Mouse (Mus musculus): ENCODE data around the gene Osbpl10. TPM values are rescaled to one million over a fixed set of nuclear protein-coding genes. Genes with fewer than 3 reads are reported as not detected.

The Osbpl10 gene
- polyA plus RNA-seq, 1 experiment from 2014 or later = 1.6 TPM

DNA sequence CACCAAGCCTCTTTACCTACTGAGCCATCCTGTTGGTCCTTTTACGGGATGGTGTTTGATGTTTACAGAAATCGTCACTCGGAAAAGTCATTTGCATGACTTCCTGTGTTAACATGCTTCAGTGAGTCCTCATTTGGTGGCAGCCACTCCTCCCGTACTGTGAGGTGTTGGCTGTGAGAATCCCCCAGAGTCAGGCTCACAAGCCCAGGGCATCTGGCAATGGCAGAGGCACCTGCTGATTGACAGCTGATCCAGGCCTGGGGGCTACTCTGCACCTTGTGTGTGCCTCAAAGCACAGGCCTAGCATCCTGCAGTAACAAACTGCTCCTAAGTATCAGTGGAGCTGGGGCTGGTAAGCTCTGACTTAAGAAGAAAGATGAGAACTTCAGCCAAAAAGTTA is 156.4 kb downstream of the Osbpl10 start:
- no peak overlapping the region for H3K27ac ChIP-seq (ENCODE audit: low read depth)
- ATAC-seq (replicated peaks; ENCODE audit: low FRiP score, low TSS enrichment, low read depth) (no peak), DNase-seq (ENCODE audit: low spot score) (no peak)
- H3K9ac ChIP-seq (ENCODE audit: low read length) = no peak overlapping the region
- no peak overlapping the region for H3K4me3 ChIP-seq (ENCODE audit: low read depth, low read length)
- no peaks in the 10 kb centered on the region for H3K27me3 ChIP-seq (replicated peaks; ENCODE audit: control insufficient read depth, insufficient read depth, low read length)
- WGBS = 69% methylated on average over 4 of the region's 4 CpGs
- H3K36me3 ChIP-seq (ENCODE audit: control insufficient read depth, insufficient read depth, low read length) = no peaks in the 10 kb centered on the region
- H3K4me1 ChIP-seq (replicated peaks; ENCODE audit: control insufficient read depth, insufficient read depth, low read length) = no peaks in the 10 kb centered on the region
- H3K9me3 ChIP-seq (ENCODE audit: control insufficient read depth, low read length) = no peaks in the 10 kb centered on the region
- no peak overlapping the region for H3K4me2 ChIP-seq (ENCODE audit: low read length)

DNA sequence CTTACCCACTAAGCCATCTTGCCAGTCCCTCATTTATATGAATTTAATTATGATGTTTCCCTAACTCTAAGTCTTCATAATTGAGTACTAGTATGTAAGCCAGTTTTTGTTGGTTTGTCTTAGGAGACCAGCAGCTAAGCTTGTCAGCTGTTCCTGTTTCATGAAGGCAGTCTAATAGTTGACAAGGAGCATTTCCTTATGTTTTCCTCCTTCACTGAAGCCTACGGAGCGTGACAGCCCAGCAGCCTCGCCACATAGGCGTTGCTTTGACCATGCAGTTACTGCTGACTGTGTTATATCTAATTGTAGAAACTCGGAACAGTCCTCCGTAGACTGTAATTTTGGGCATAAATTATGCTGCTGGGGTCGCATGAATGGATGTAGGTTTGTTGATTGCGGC is 157.0 kb downstream of the Osbpl10 start:
- Histone ChIP-seq H3K4me3 (ENCODE audit: low read depth, low read length) (no peak overlapping the region), H3K27me3 (replicated peaks; ENCODE audit: control insufficient read depth, insufficient read depth, low read length) (no peaks in the 10 kb centered on the region), H3K27ac (ENCODE audit: low read depth) (no peak overlapping the region), H3K9me3 (ENCODE audit: control insufficient read depth, low read length) (no peaks in the 10 kb centered on the region), H3K4me1 (replicated peaks; ENCODE audit: control insufficient read depth, insufficient read depth, low read length) (peaks cover under 1% of the 10 kb centered on the region; the same call in 1 of the 2 replicates), H3K9ac (ENCODE audit: low read length) (no peak overlapping the region), H3K4me2 (ENCODE audit: low read length) (no peak overlapping the region), H3K36me3 (ENCODE audit: control insufficient read depth, insufficient read depth, low read length) (no peaks in the 10 kb centered on the region)
- ATAC-seq (replicated peaks; ENCODE audit: low FRiP score, low TSS enrichment, low read depth) (no peak), DNase-seq (ENCODE audit: low spot score) (no peak)
- WGBS = 78% methylated on average over 8 of the region's 8 CpGs

DNA sequence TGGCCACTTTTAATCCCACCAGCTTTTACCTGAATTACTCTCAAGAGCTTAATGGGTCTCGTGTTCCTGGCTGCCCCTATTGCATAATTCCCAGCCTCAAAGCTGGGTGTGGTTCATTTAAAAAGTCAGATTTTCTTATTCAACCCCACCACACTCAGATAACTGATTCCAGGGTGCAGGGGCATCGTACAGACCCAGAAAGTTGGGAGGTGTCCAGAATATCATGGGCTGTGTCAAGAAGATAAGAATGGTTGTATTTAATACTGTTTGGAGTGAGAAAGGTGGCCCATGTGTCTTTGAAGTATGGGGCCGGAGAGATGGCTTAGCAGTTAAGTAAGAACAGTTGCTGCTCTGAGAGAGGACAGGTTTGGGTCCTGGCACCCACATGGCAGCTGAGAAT is 159.5 kb downstream of the Osbpl10 start:
- no peaks in the 10 kb centered on the region for H3K36me3 ChIP-seq (ENCODE audit: control insufficient read depth, insufficient read depth, low read length)
- no peak overlapping the region for H3K9ac ChIP-seq (ENCODE audit: low read length)
- ATAC-seq (replicated peaks; ENCODE audit: low FRiP score, low TSS enrichment, low read depth) = no peak
- no peak for DNase-seq (ENCODE audit: low spot score)
- no peaks in the 10 kb centered on the region for H3K27me3 ChIP-seq (replicated peaks; ENCODE audit: control insufficient read depth, insufficient read depth, low read length)
- H3K4me3 ChIP-seq (ENCODE audit: low read depth, low read length) = no peak overlapping the region
- H3K9me3 ChIP-seq (ENCODE audit: control insufficient read depth, low read length) = no peaks in the 10 kb centered on the region
- no peak overlapping the region for H3K4me2 ChIP-seq (ENCODE audit: low read length)
- peaks cover 4% of the 10 kb centered on the region; the same call in 1 of the 2 replicates for H3K4me1 ChIP-seq (replicated peaks; ENCODE audit: control insufficient read depth, insufficient read depth, low read length)
- H3K27ac ChIP-seq (ENCODE audit: low read depth) = no peak overlapping the region
- 66% methylated on average over 3 of the region's 3 CpGs for WGBS

DNA sequence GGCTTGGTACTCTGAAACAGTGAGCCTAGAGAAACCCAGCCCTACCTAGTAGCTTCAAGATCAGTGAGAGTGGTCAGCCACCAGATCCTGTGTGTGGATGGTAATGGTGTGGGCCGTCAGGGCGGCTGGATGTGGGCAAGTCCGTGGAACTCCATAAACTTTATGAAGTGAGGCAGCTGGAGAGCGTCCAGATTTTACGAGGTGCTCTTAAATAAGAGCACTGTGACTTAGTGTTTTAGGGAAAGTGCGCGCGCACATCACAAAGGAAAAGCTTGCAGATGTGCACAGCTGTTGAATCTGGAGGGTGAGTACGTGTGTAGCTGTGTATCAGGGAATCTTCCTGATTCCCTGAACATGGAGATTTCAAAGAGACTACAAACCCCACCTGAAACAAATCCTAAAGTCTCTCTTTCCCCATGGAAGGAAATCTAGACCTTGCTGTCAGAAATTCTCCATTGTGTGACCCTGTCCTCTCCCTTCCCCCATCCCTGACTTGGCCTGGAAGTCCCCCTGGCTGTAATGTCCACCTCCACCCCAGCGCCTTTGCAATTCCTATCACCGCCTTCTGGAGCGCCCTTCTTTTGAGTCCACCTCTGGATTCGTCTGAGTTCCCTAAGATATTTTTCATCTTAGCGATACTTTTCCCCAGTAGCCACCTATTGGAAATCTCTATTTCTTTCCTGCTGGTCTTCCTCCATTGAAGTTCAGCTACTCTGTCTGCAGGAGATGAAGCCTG is 161.4 kb downstream of the Osbpl10 start:
- H3K27ac ChIP-seq (ENCODE audit: low read depth) = peak overlapping the region; percentile 34
- peak; percentile 58 for DNase-seq (ENCODE audit: low spot score)
- H3K9ac ChIP-seq (ENCODE audit: low read length) = no peak overlapping the region
- no peak overlapping the region for H3K4me2 ChIP-seq (ENCODE audit: low read length)
- H3K4me1 ChIP-seq (replicated peaks; ENCODE audit: control insufficient read depth, insufficient read depth, low read length) = peaks cover 4% of the 10 kb centered on the region; the same call in 1 of the 2 replicates
- H3K9me3 ChIP-seq (ENCODE audit: control insufficient read depth, low read length) = no peaks in the 10 kb centered on the region
- H3K27me3 ChIP-seq (replicated peaks; ENCODE audit: control insufficient read depth, insufficient read depth, low read length) = no peaks in the 10 kb centered on the region
- H3K4me3 ChIP-seq (ENCODE audit: low read depth, low read length) = no peak overlapping the region
- 0 out of 2 replicates have a peak, but pooled peaks have one; percentile 61 for ATAC-seq (replicated peaks; ENCODE audit: low FRiP score, low TSS enrichment, low read depth)
- H3K36me3 ChIP-seq (ENCODE audit: control insufficient read depth, insufficient read depth, low read length) = no peaks in the 10 kb centered on the region
- WGBS = 49% methylated on average over 14 of the region's 14 CpGs

DNA sequence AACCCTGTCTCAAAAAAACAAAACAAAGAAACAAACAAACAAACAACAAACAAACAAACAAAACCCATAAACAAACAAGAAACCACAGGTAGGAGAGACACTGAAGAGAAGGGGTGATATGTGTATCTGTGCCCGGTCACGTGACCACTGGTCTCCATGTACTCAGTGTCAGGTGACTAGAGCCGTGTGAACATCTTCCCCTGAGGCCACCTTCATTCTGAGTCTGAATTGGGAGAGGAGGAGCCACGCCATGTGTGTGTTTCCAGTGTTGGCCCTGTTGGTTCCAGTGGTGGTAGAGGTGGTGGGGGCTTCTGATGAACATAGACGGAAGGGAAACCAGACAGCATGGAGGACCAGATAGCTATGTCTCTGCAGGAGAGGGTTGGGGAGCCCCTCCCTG is 168.8 kb downstream of the Osbpl10 start:
- no peak overlapping the region for H3K9ac ChIP-seq (ENCODE audit: low read length)
- H3K36me3 ChIP-seq (ENCODE audit: control insufficient read depth, insufficient read depth, low read length) = no peaks in the 10 kb centered on the region
- H3K4me3 ChIP-seq (ENCODE audit: low read depth, low read length) = no peak overlapping the region
- ATAC-seq (replicated peaks; ENCODE audit: low FRiP score, low TSS enrichment, low read depth) (no peak), DNase-seq (ENCODE audit: low spot score) (no peak)
- no peak overlapping the region for H3K4me2 ChIP-seq (ENCODE audit: low read length)
- H3K4me1 ChIP-seq (replicated peaks; ENCODE audit: control insufficient read depth, insufficient read depth, low read length) = no peaks in the 10 kb centered on the region
- peaks cover 10% of the 10 kb centered on the region; the same call in 1 of the 2 replicates for H3K9me3 ChIP-seq (ENCODE audit: control insufficient read depth, low read length)
- H3K27me3 ChIP-seq (replicated peaks; ENCODE audit: control insufficient read depth, insufficient read depth, low read length) = no peaks in the 10 kb centered on the region
- WGBS = 92% methylated on average over 5 of the region's 5 CpGs
- no peak overlapping the region for H3K27ac ChIP-seq (ENCODE audit: low read depth)

DNA sequence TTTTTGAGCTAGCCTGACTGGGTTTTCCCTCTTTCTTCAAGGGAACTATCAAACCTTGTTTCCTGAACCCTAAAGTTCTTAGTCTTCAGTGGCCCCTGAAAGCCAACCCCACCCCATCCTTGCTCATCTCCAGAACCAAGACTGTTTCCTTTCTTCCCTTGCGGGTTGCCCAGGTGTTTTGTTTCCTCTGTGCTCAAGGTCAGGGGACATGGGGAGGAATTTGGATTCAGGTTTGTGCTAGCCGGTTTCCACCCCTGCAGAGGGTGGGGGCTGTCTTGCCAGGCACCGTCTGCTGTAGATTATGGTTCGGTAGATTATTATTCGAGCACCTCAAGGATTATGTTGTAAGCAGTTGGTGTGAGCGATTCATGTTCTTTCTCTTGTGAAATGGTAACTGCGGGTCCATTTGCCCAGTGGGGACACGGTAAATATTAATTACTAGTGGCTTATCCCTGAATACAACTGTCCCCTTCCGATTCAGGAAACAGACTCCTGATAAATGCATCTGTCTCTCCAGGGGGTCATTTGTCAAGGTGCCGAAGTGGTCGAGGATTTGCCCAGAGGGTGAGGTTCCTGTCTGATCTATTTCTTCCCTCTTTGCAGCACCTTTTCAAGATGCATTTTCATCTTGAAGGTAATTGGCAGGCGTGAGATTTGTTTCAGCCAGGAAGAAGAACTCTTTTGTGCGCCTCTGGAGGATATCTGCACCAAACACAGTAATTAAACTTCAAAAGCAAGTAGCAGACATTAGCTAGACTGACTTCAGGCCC is 169.4 kb downstream of the Osbpl10 start:
- no peaks in the 10 kb centered on the region for H3K27me3 ChIP-seq (replicated peaks; ENCODE audit: control insufficient read depth, insufficient read depth, low read length)
- no peak for ATAC-seq (replicated peaks; ENCODE audit: low FRiP score, low TSS enrichment, low read depth)
- H3K36me3 ChIP-seq (ENCODE audit: control insufficient read depth, insufficient read depth, low read length) = no peaks in the 10 kb centered on the region
- H3K4me1 ChIP-seq (replicated peaks; ENCODE audit: control insufficient read depth, insufficient read depth, low read length) = no peaks in the 10 kb centered on the region
- H3K27ac ChIP-seq (ENCODE audit: low read depth) = no peak overlapping the region
- DNase-seq (ENCODE audit: low spot score) = no peak
- 82% methylated on average over 13 of the region's 13 CpGs for WGBS
- no peak overlapping the region for H3K9ac ChIP-seq (ENCODE audit: low read length)
- H3K4me2 ChIP-seq (ENCODE audit: low read length) = no peak overlapping the region
- no peak overlapping the region for H3K4me3 ChIP-seq (ENCODE audit: low read depth, low read length)
- H3K9me3 ChIP-seq (ENCODE audit: control insufficient read depth, low read length) = peaks cover 15% of the 10 kb centered on the region; the same call in 1 of the 2 replicates

DNA sequence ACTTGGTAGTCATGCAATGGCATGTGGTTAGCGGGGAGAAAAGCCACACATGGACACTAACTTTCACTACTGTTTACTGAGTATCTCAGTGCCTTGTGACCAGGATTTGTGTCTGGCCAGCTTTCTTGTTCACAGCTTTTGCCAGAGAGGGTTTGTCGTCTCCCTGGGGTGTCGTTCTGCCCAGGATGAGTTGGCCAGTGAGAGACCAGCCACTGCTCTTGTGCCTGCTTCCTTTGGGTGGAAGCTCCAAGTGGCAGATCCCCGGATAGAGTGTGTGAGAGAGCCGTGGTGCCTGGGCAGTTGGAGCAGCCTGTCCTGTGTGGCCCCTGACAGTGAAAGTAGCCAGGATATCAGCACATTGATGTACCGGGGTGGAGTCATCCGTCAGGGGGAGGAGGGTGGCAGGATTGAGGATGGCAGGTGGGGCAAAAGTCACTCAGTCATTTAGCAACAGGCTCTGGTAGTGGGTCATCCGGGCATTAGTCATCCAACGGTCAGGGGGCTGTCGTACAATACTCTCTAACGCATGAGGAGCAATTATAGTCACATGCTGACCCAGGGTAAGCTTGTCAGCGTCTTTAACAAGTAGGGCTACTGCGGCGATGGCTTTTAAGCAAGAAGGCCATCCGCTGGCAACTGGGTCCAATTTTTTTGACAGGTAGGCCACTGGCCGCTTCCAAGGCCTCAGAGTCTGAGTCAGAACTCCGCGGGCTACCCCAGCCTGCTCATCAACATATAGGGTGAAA is 170.8 kb downstream of the Osbpl10 start:
- Histone ChIP-seq H3K27ac (ENCODE audit: low read depth) (no peak overlapping the region), H3K4me2 (ENCODE audit: low read length) (no peak overlapping the region), H3K9ac (ENCODE audit: low read length) (no peak overlapping the region), H3K4me1 (replicated peaks; ENCODE audit: control insufficient read depth, insufficient read depth, low read length) (no peaks in the 10 kb centered on the region), H3K9me3 (ENCODE audit: control insufficient read depth, low read length) (peaks cover 15% of the 10 kb centered on the region; the same call in 1 of the 2 replicates), H3K27me3 (replicated peaks; ENCODE audit: control insufficient read depth, insufficient read depth, low read length) (no peaks in the 10 kb centered on the region), H3K4me3 (ENCODE audit: low read depth, low read length) (no peak overlapping the region), H3K36me3 (ENCODE audit: control insufficient read depth, insufficient read depth, low read length) (no peaks in the 10 kb centered on the region)
- DNase-seq (ENCODE audit: low spot score) (no peak), ATAC-seq (replicated peaks; ENCODE audit: low FRiP score, low TSS enrichment, low read depth) (no peak)
- WGBS = 81% methylated on average over 18 of the region's 18 CpGs

DNA sequence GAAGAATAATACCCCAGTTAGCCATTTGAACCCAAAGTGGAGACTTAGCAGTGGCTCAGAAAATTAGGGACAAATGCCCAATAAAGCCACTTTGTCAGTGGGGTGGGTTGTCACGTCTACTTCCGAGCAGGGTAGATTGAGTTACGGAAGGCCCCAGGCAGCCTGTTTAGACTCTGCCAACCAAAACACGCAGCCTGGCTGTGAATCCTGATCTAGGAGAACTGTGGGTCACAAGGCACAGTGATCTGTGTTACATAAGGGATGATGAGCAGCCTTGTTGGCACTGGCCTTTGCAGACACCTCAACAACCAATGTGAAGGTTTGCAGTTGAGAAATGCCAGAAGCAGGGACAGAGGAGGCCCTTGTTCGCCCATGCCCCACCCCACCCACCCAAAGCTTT is 183.2 kb downstream of the Osbpl10 start:
- Histone ChIP-seq H3K4me3 (ENCODE audit: low read depth, low read length) (no peak overlapping the region), H3K36me3 (ENCODE audit: control insufficient read depth, insufficient read depth, low read length) (no peaks in the 10 kb centered on the region), H3K4me2 (ENCODE audit: low read length) (no peak overlapping the region), H3K9me3 (ENCODE audit: control insufficient read depth, low read length) (no peaks in the 10 kb centered on the region), H3K4me1 (replicated peaks; ENCODE audit: control insufficient read depth, insufficient read depth, low read length) (peaks cover 9% of the 10 kb centered on the region; the same call in 1 of the 2 replicates), H3K9ac (ENCODE audit: low read length) (no peak overlapping the region), H3K27me3 (replicated peaks; ENCODE audit: control insufficient read depth, insufficient read depth, low read length) (no peaks in the 10 kb centered on the region), H3K27ac (ENCODE audit: low read depth) (no peak overlapping the region)
- WGBS = 62% methylated on average over 5 of the region's 5 CpGs
- ATAC-seq (replicated peaks; ENCODE audit: low FRiP score, low TSS enrichment, low read depth) = no peak
- no peak for DNase-seq (ENCODE audit: low spot score)
